In genomic region chr11:108197427-108198218, GRCm38 (mm10) we compare ENCODE assay signal across 14 mouse cellular contexts.
DNase-seq lines count a peak whose midpoint lies in the region; ATAC-seq lines count a peak whose summit lies in the region.
"Had no signal": no experiment of that assay in that cellular context is flagged by ENCODE, and none has a peak within 500 bp of the region (broad histone marks: within the 10 kb centered on the region; RNA-seq: fewer than 3 reads in every experiment).

No protein-coding gene starts in this region.

- H3K9ac ChIP-seq in hindbrain, embryonic 16.5 days (ENCODE audit: low read depth, low read length): no peak overlapping the region
- no peak overlapping the region for H3K9ac ChIP-seq in hindbrain, embryonic 11.5 days (ENCODE audit: low read depth, low read length)
- H3K9ac ChIP-seq in intestine, embryonic 16.5 days (ENCODE audit: low read depth, low read length): no peak overlapping the region
- H3K9ac ChIP-seq in kidney, embryonic 15.5 days: no peak overlapping the region
- H3K9ac ChIP-seq in liver, embryonic 15.5 days: no peak overlapping the region
- H3K9ac ChIP-seq: hindbrain, embryonic 13.5 days had no signal

- no peak overlapping the region for H3K4me2 ChIP-seq in hindbrain, embryonic 16.5 days (ENCODE audit: low read length)
- no peak overlapping the region for H3K4me2 ChIP-seq in hindbrain, embryonic 11.5 days (replicated peaks; ENCODE audit: low read depth, low read length)
- H3K4me2 ChIP-seq in intestine, embryonic 16.5 days (ENCODE audit: low read depth, low read length): no peak overlapping the region
- H3K4me2 ChIP-seq in kidney, embryonic 15.5 days: 0 out of 2 replicates have a peak overlapping the region, but pooled peaks have one; percentile 2
- peak overlapping the region; percentile 23; the same call in 1 of the 2 replicates for H3K4me2 ChIP-seq in liver, embryonic 15.5 days
- H3K4me2 ChIP-seq: hindbrain, embryonic 13.5 days had no signal

- peaks cover 3% of the 10 kb centered on the region for H3K4me1 ChIP-seq in hindbrain, embryonic 16.5 days (ENCODE audit: control insufficient read depth, insufficient read depth, low read depth, low read length)
- no peaks in the 10 kb centered on the region for H3K4me1 ChIP-seq in hindbrain, embryonic 11.5 days (replicated peaks; ENCODE audit: control insufficient read depth, insufficient read depth, low read length)
- peaks cover 10% of the 10 kb centered on the region for H3K4me1 ChIP-seq in intestine, embryonic 16.5 days (ENCODE audit: control insufficient read depth, insufficient read depth, low read length)
- peaks cover 29% of the 10 kb centered on the region for H3K4me1 ChIP-seq in kidney, embryonic 15.5 days
- H3K4me1 ChIP-seq in liver, embryonic 15.5 days (replicated peaks): peaks cover 5% of the 10 kb centered on the region; the same call in 1 of the 2 replicates

- no peak overlapping the region for H3K27ac ChIP-seq in hindbrain, embryonic 16.5 days (ENCODE audit: low read depth, low read length)
- no peak overlapping the region for H3K27ac ChIP-seq in hindbrain, embryonic 11.5 days (ENCODE audit: low read depth, low read length)
- no peak overlapping the region for H3K27ac ChIP-seq in intestine, embryonic 16.5 days (ENCODE audit: low read length)
- peak overlapping the region; percentile 51 for H3K27ac ChIP-seq in kidney, embryonic 15.5 days
- H3K27ac ChIP-seq in liver, embryonic 15.5 days (replicated peaks): peak overlapping the region; percentile 63
- H3K27ac ChIP-seq: hindbrain, embryonic 13.5 days; layer of hippocampus, adult 2 months; macrophage had no signal

- 52% methylated on average over 9 of the region's 9 CpGs for WGBS in hindbrain, embryonic 16.5 days
- 52% methylated on average over 9 of the region's 9 CpGs for WGBS in hindbrain, embryonic 11.5 days
- WGBS in intestine, embryonic 16.5 days: 35% methylated on average over 9 of the region's 9 CpGs
- WGBS in kidney, embryonic 15.5 days: 25% methylated on average over 9 of the region's 9 CpGs
- 72% methylated on average over 9 of the region's 9 CpGs for WGBS in liver, embryonic 15.5 days (ENCODE audit: insufficient replicate concordance)

- no peak for DNase-seq in hindbrain, embryonic 11.5 days (ENCODE audit: low spot score)
- DNase-seq in gastrocnemius, postnatal 14 days: no peak
- no peak for DNase-seq in right cerebral cortex, adult 18-20 months
- DNase-seq in urinary bladder, postnatal 25 days (ENCODE audit: low spot score): no peak
- DNase-seq: cerebellum, adult 11-12 months; right cerebral cortex, postnatal 14 days; thymus, postnatal 14 days had no signal

- peak; percentile 52; the same call in 1 of the 2 replicates for ATAC-seq in hindbrain, embryonic 16.5 days
- ATAC-seq in hindbrain, embryonic 11.5 days (ENCODE audit: low FRiP score): no peak
- peak; percentile 65 for ATAC-seq in intestine, embryonic 16.5 days
- peak; percentile 86 for ATAC-seq in kidney, embryonic 15.5 days (replicated peaks; ENCODE audit: low FRiP score)
- peak; percentile 61 for ATAC-seq in liver, embryonic 15.5 days (ENCODE audit: insufficient read depth)

- no peaks in the 10 kb centered on the region for H3K27me3 ChIP-seq in hindbrain, embryonic 16.5 days (replicated peaks; ENCODE audit: control insufficient read depth, insufficient read depth, low read length)
- H3K27me3 ChIP-seq in hindbrain, embryonic 11.5 days (ENCODE audit: control insufficient read depth, insufficient read depth, low read length): 0 out of 2 replicates have a peak, but pooled peaks cover 2% of the 10 kb centered on the region
- H3K27me3 ChIP-seq in intestine, embryonic 16.5 days (replicated peaks; ENCODE audit: control insufficient read depth, insufficient read depth, low read length): no peaks in the 10 kb centered on the region
- H3K27me3 ChIP-seq in kidney, embryonic 15.5 days: no peaks in the 10 kb centered on the region
- H3K27me3 ChIP-seq in liver, embryonic 15.5 days: no peaks in the 10 kb centered on the region

- H3K36me3 ChIP-seq in hindbrain, embryonic 16.5 days (ENCODE audit: control insufficient read depth, insufficient read depth, low read length): no peaks in the 10 kb centered on the region
- H3K36me3 ChIP-seq in hindbrain, embryonic 11.5 days (ENCODE audit: control insufficient read depth, insufficient read depth, low read length): no peaks in the 10 kb centered on the region
- H3K36me3 ChIP-seq in intestine, embryonic 16.5 days (ENCODE audit: control insufficient read depth, insufficient read depth, low read length): no peaks in the 10 kb centered on the region
- no peaks in the 10 kb centered on the region for H3K36me3 ChIP-seq in kidney, embryonic 15.5 days
- no peaks in the 10 kb centered on the region for H3K36me3 ChIP-seq in liver, embryonic 15.5 days (replicated peaks)
- H3K36me3 ChIP-seq: hindbrain, embryonic 13.5 days had no signal

- intact Hi-C loops in gastrocnemius, postnatal 14 days (cut with DNase I; ENCODE audit: low total_unique reads): no loop called here

- no peak overlapping the region for H3K4me3 ChIP-seq in hindbrain, embryonic 16.5 days (ENCODE audit: low read length)
- H3K4me3 ChIP-seq in hindbrain, embryonic 11.5 days (ENCODE audit: low read depth, low read length): no peak overlapping the region
- H3K4me3 ChIP-seq in intestine, embryonic 16.5 days (ENCODE audit: low read length): no peak overlapping the region
- H3K4me3 ChIP-seq in kidney, embryonic 15.5 days (replicated peaks): no peak overlapping the region
- H3K4me3 ChIP-seq in liver, embryonic 15.5 days (replicated peaks): no peak overlapping the region
- H3K4me3 ChIP-seq: hindbrain, embryonic 13.5 days; layer of hippocampus, adult 2 months had no signal

- H3K9me3 ChIP-seq in hindbrain, embryonic 16.5 days (ENCODE audit: control insufficient read depth, low read length): no peaks in the 10 kb centered on the region
- no peaks in the 10 kb centered on the region for H3K9me3 ChIP-seq in hindbrain, embryonic 11.5 days (ENCODE audit: control insufficient read depth, low read length)
- H3K9me3 ChIP-seq in intestine, embryonic 16.5 days (ENCODE audit: control insufficient read depth, low read length): no peaks in the 10 kb centered on the region
- H3K9me3 ChIP-seq in kidney, embryonic 15.5 days (replicated peaks): no peaks in the 10 kb centered on the region
- H3K9me3 ChIP-seq in liver, embryonic 15.5 days (replicated peaks): no peaks in the 10 kb centered on the region
- H3K9me3 ChIP-seq: hindbrain, embryonic 13.5 days had no signal

Comparison
In these comparisons a context has a peak if more than half of its experiments do, and no peak if none do; other contexts are left out.
1. H3K27ac ChIP-seq: peak in kidney, embryonic 15.5 days (single experiment) and liver, embryonic 15.5 days (single experiment); none in hindbrain, embryonic 16.5 days (single experiment), hindbrain, embryonic 11.5 days (single experiment) and intestine, embryonic 16.5 days (single experiment).
2. H3K4me2 ChIP-seq: peak in kidney, embryonic 15.5 days (single experiment) and liver, embryonic 15.5 days (single experiment); none in hindbrain, embryonic 16.5 days (single experiment), hindbrain, embryonic 11.5 days (single experiment) and intestine, embryonic 16.5 days (single experiment).